Mouse (Mus musculus): ENCODE measurements around the gene Cdh4.
A peak's percentile ranks its signal among the peaks of the same experiment; 100 is the strongest.

Gene Cdh4

DNA sequence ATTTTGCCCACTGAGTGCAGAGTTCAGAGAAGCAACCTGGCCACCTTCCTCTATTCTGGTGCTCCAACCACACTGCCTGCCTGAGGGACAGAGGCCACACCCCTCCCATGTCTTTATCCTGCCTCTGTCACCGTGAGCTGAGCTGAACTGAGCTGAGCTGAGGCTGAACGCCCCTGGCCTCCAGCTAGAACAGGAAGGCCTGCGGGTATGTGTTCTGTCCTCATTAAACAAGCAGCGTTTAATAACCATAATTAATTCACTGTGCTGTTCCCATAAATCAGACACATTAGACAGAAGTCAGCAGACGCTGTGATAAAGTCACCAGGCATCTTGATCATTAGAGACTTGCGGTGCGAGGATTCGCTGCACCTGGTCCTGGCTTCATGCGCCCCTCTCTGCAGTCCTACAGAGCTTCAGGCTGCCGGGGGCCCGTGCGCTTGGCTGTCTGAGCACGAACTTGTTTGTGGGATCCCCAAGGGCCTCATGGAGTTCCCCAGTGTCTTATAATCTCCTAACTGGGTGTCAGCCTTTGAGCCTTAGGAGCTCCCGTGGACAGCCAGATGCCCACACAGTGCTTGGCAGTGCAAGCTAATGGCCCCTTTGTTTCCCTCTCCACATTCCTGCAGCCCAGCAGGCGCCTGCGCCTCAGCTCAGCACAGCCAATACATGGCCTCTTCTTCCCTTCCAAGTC lies 291.1 kb downstream of the Cdh4 start:
- DNase-seq (ENCODE audit: low spot score): no peak

DNA sequence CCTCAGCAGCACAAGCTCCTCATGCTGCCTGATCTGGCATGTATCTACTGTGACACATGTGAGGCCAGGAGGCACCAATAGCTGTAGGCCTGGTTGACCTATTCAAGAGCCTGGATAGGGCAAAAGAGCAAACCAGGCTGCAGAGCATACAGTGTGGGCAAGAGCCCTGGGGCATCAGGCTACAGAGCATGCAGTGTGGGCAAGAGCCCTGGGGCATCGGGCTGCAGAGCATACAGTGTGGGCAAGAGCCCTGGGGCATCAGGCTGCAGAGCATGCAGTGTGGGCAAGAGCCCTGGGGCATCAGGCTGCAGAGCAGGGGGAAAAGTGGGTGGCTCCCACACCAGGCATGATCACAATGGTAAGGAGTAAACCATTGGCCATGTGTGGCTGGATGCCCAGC lies 300.2 kb downstream of the Cdh4 start:
- no peak for DNase-seq (ENCODE audit: low spot score)

DNA sequence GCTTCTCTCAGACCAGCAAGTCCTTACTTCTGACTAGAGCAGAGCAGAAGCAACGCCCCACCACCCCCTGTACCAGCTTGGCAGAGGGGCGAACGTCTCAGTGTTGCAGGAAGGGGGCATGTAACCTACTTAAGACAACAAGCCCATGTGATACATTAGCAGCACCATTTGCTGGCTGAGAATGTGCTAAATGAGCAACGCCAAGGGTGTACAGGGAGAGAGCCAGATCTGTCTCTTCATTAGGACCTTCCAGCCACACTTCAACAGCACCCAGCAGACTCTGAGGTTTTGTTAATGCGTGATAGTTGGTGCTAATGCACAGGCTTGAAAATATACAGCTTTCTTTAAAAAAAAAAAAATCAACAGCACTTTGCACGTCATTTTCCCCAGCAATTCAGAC lies 300.6 kb downstream of the Cdh4 start:
- no peak for DNase-seq (ENCODE audit: low spot score)

DNA sequence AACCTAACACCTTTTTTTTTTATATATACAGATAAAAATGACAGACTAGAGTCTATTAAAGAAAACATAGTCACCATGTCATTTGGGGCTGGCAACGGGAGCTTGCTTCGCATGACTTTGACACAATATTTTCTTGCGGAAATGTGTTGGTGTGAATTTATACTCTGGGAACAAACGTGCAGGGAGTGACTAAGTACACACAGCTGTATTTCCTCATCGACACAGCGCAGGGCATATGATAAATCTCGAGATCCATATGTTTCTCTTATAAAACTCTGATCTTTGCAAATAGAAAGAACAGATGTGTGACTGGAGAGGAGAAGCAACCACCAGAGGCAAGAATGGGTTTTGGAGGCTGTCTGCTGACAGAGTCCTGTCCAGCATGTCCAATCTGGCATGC lies 304.3 kb downstream of the Cdh4 start:
- no peak for DNase-seq (ENCODE audit: low spot score)

DNA sequence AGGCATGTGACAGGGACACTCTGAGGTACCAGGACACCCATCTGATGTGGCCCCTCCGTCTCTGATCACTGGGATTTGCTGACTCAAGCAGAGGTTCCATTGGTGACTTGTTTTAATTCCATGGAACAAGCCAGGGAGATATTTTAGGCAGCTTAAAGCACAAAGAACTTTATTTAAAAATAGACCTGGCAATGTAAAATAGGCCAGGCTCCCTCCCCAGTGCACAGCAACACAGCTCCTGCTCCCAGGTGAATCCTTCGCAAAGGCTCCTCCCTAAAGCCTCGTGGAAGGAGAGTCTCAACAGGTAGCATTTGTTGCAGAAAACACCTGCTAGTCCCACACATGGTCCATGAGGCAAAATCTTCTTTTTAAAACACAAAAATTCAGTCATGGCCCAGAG lies 307.2 kb downstream of the Cdh4 start:
- DNase-seq (ENCODE audit: low spot score): no peak

DNA sequence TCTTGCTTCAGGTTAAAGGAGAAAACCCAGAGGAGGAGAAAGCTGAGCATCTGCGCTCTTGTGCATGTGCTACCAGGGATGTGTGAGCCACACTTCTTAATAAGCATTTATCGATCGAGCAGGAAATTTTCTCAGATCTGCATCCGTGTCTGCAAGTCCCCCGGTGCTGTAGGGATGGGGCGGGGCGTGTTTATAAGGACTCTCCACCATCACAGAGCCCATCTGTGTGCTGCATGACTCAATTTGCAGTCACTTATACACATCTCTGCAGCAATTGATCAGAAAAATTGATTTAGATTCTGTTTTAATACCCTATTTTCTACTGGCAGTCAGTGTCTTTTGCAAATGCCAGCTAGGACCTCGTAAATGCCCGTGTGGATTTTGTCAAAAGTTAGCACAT lies 311.6 kb downstream of the Cdh4 start:
- DNase-seq (ENCODE audit: low spot score): no peak

DNA sequence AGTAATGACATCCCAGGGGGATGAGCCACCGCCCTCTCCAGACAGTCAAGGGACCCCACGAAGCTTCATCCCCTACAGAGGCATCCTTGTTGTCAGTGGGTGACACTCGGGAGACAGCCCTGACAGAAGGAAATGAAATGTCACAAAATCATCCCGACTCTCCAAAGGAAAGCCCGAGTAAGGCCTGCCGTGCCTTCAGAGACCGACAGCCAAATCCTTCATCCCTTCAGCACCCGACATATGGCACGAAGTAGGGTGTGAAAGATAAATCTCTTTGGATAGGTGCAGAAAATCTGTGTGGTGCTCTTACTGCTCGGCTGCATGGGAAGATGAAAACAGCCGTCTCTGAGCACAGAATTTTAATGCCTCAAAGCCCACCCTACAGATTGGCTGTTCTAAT lies 312.5 kb downstream of the Cdh4 start:
- DNase-seq (ENCODE audit: low spot score): no peak

DNA sequence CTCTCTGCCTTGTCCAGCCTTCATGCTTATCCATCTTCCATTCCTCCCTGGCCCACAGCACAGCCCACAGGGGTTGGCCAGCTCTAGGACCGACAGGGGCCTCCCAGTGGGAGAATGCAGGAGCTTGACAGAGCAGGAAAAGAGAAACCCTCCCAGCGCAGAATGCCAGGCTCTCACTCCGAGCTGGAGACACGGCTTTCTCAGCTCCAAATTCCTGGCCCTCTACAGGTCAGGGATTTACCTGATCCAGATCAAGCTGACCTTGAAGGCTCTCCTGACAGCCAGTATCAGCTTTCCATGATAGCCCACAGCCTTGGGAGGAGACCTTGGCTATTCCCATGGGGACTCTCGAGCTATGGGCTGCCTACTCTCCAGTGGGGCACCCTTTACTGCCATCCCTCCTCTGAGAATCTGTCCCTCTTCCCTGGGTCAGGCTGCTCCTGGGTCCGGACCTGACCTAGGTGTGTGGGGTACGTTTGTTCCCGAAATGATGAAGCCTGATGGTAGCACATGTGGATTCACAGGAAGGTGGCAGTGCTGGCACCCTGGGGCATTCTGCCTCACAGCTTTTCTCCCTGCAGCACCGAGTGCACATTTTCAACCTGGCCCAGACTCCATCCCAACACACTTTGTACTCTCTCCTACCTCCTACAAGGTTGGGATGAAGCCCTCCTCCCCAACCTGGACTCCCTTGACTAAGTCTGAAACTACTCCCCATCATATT lies 319.6 kb downstream of the Cdh4 start:
- no peak for DNase-seq (ENCODE audit: low spot score)

DNA sequence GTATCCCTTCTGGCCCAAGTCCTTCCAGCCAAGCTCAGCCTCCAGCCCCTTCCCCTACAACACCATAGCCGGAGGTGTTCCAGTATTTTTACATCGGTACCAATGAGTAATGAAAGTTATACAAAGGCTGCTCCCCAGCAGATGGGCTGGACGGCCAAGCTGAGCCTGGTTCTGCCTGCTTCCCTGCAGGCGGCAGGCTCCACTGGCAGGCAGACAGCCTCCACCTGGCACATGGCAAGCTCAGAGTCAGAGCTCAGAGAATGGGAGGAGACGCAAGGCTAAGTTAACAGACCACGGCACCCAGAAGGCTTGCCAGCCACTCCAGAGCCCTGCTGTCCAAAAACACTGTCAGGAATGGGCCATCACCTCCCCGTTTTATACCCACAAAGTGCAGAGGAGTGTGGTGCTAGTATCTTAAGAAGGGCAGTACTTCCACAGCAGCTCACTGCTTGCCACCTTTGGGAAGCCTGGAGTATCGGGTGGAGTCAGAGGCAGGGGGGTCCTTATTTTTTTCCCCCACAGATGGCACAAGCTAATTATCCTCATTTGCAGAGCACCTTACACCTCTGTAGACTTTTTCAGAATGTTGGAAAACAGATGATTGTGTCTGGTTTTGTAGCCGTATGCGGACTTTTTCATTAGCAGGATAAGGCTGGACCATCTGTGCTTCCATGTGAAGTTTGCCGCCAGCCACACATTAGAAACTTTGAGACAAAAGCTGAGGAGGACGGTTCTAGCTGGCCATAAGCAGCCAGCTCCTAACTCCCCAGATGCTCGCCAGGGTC lies 320.5 kb downstream of the Cdh4 start:
- no peak for DNase-seq (ENCODE audit: low spot score)

DNA sequence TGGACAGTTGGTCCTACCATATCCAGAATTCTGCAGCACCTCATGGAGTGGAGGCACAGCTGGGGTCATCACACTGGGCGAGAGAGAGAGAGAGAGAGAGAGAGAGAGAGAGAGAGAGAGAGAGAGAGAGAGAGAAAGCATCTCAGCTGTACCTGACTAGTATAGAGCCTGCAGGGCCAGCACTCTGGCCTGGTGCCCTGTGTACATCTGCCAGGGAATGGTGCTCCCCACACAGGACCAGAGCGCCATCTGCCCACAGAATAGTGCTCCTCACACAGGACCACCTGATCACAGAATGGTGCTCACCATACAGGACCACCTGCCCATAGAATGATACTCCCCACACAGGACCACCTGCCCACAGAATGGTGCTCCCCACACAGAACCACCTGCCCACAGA lies 322.2 kb downstream of the Cdh4 start:
- no peak for DNase-seq (ENCODE audit: low spot score)

DNA sequence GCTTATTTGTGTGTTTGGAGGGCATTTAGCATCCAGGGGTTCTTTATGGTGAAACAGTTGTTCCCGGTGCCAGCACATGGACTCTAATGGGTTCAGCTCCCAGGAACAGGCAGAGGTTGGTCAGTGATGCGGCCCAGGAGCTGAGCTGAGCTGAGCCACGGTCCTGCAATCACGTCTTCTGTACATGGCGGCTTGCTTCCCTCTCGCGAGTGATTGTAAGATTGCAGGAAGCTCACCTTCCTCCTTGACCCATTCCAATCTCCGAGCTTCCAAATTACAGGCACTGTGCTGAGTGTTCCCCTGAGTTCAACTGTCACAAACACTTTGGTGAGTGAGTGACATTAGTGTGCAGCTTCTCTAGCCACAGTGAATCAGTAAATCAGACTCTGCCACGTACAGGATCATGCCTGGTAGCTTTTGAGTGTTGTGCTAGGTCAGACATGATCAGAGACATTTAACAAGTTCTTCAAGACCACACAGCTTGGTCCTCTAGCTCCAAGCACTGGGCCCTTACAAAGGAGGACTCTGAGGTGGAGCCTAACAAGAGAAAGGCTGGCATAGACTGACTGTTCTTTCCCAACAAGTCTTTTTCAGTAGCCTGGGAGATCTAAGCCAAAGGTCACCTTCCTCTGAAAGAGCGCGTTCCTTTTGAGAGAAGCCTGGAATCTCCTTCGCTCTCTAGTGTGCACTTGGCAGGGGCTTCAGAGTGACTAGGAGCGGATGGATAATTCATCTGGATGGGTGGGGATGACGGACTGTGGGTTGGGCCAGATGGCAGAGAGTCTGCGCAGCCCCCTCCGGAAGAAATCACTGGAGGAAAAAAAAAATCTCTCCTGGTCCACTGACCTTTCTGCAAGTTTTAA lies 324.7 kb downstream of the Cdh4 start:
- no peak for DNase-seq (ENCODE audit: low spot score)

DNA sequence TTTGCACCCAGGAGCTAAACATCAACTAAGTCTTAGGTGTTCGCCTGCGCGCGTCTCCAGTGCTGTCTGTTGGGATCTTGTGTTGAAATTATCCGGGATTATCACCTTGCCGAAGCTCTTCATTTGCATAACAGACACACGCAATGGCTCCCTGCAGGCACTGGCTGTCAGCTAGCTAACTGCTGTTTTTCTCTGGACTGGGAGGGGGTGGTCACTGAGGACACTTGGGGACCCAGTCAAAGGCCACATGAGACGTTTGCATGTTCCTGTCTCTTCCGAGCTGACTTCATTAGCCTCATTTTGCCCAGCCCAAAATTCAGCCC lies 325.3 kb downstream of the Cdh4 start:
- no peak for DNase-seq (ENCODE audit: low spot score)

DNA sequence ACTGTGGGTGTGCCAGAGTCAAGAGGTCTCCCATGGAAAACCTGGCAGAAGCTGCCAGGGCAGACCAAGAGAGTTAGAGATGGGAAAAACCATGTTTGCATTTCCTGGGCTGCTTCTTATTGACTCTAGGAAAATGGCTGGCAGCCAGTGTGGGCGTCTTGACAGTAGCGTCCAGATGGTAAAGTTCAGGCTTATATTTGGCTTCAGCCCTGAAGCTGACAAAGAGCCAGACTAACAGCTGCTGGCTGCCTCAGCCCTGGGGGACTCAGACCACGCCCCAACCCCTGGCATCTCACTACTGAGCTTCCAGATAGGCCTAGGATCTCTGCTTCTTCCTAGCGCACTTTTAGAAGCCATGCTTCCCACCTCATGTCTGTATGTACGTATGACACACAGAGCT lies 326.9 kb downstream of the Cdh4 start:
- peak; percentile 73 for DNase-seq (ENCODE audit: low spot score)

DNA sequence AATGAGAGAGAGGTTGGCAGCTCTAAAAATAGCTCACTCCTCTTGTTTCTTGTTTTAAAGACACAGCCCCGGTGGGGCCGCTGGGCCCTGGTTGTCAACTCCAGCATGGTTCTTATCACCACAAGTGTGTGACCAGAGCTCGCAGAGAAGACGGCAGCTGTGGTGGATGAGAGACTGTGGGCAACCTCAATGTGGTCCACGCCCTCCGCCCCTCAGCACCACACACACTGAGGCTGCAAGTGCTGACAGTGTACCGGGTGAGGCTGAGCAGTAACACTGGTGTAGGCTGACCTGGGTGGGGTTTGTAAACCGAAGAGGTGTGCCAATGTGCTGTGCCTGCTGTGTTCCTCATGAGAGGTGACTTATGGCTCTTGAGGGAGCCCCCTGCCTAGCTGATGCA lies 327.7 kb downstream of the Cdh4 start:
- DNase-seq (ENCODE audit: low spot score): no peak

DNA sequence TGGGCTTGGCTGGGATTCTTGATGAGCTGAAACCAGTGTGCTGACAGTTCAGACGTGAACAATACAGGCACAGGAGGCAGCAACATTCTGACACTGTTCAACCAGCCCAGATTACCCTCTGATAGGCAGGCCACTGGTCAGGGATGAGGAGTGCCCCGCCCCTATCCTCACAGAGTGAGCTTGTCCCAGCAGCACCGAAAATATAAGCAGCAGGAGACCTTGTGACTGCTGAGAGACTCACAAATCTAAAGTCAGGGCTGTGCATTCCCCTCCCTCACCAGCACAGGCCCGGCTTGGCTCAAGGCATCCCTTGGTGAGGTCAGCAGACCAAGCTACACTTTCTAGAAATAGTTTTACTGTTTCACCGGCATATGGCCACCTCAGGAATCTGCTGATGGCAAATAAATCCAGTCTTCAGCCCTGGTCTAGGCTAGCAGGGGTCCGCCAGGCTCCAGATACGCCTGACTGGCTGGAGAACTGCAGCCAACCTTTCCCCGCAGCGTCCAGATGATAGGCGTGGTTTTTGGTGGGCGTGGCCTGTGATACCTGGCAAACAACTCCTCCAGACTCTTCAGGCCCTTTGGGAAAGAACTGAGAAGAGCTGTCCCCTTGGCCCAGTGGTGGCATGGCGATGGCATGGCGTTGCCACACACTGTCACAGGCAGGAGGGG lies 332.3 kb downstream of the Cdh4 start:
- DNase-seq (ENCODE audit: low spot score): no peak

DNA sequence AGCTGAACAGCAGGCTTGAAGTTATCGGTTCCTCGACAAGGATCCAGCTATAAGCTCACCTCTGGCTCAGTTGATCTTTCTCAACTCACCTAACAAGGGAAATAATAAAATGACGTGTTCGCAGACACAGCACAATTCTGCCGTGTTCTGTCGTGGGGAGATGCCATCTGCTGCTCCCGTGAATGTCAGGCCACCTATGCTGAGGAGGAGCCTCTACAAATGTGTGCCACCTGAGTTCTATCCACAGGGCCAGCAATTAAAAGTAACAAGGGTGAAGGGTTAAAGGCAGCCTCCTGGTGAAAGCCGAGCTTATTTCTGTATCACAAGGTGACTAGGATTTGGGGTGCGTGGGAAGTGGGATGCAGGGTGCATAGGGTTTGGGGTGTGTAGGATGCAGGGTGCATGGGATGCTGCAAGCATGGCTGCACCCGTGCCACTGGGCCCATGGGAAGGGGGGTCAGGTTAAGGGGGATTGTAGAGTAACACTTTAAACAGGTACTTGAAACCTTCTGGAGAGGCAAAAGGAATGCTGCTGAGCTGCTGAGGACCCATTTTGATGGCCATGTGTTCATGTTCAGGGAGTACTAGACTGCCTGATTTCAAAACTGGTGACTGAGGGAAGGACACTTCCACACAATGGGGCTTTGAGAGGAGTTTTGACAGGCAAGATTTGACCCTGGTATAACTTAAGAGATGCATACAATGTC lies 333.9 kb downstream of the Cdh4 start:
- DNase-seq (ENCODE audit: low spot score): no peak

DNA sequence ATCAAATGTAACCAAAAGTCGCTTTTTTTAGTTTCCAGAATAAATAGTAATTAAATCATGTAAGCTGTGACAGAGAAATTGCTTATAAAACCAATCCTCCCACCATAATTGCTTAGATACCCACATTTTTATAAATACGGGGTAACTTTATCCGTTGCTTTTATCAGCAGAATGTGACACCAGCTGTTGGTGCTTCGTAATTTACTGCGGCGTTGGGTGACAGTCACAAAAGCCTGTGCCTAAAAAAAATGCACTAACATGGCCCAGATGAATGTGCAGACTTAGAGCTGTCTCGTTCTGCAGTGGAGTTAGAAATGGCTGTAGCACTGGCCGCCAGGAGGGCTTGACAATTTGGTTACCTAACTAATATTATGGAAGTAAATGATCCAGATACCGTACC lies 337.0 kb downstream of the Cdh4 start:
- DNase-seq (ENCODE audit: low spot score): no peak

DNA sequence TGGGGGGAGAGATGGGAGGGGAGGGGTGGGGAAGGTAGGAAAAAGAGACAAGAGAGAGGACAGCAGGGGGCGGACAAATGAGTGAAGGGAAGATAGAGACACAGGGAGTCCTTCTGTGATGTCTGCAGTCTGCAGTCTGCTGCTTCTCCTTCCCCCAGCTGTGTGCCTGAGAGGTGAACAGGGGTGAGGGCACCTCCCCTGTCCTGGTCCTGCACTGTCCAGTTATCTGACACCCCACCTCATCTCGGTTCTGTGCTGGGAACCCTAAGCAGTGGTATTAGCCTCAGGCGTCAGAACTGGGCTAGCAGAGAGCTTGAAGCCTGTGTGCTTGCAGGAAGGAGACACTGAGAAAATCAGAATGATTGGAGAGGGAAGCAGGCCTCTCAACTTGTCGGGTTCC lies 338.7 kb downstream of the Cdh4 start:
- DNase-seq (ENCODE audit: low spot score): no peak

DNA sequence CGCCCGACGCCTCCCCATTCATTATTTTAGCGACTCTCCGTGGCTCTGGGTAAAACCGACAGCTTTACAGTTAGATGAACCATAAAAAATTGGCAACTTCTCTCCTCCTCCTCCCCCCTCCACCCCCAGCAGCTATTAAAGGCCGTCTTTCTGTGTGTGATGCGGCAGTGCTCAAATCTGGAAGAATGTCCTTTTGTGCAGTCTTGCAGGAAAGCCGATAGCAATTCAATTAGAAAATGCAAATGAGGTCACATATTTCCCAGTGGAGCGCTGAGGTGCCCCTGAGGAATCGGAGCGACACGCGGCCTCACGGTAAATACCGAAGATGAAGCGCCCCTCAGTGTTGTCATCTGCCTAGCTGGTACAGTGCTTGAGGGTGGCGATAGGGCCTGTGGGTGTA lies 345.0 kb downstream of the Cdh4 start:
- no peak for DNase-seq (ENCODE audit: low spot score)

DNA sequence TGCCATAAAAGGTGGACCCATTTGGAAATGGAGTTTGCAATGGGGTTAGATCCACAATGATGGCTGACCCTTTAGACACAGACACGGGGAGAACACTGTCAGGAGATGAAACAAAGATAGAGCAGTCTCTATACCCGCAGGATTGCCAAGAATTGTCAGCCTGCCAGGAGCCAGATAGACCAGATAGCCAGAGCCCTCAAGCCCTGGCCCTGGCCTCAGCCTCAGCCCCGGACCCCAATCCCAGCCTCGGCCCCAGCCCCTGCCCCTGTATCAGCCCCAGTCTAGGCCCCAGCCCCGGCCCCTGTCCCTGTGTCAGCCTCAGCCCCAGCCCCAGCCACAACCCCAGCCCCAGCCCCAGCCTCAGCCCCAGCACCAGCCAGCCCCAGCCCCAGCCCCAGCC lies 345.6 kb downstream of the Cdh4 start:
- DNase-seq (ENCODE audit: low spot score): no peak

DNA sequence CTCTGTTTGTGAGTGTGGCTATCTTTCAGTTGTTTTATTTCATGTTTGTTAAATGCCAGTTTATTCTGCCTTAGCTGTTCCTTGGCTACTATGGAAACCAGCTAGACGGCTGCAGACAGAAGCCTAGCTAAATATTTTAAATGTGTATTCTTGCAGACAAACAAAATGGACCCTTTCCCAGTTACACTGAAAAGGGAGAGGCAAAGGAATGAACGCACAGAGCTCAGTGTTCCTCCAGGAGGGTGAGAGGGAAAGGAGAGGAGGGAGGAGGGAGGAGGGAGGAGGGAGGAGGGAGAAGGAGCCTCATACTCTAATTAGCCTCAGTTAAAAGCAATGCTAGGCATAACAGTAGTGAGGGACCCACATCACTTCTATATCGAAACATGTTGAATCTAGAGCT lies 348.5 kb downstream of the Cdh4 start:
- DNase-seq (ENCODE audit: low spot score): no peak
